Mouse (Mus musculus) lung, adult 2 months (tissue): ENCODE data around the gene Rpl6.

Experiments
- CTCF ChIP-seq: fragments of 200-500 bp; IDR thresholded peaks from 2 replicates; pipeline ENCODE4 v1.5.1; 2011; ENCODE audit warnings: mild to moderate bottlenecking, low read length, control low read depth; ENCODE audit not compliant: insufficient read depth
- POLR2A ChIP-seq: fragments of 200-500 bp; IDR thresholded peaks from 2 replicates; pipeline ENCODE4 v1.6.1; 2011; ENCODE audit warnings: low read depth, mild to moderate bottlenecking, control low read depth, low read length, borderline replicate concordance; ENCODE audit errors: extremely low read depth

GRCm38 (mm10) chr5:121191584-121191906 lies 12.7 kb upstream of the Rpl6 start:
- no peak for TF ChIP-seq CTCF
- no peak for TF ChIP-seq POLR2A
